Mouse (Mus musculus) liver, adult 2 months (tissue): ENCODE measurements around the gene Myo1d. TPM values are rescaled to one million over a fixed set of nuclear protein-coding genes. Genes with fewer than 3 reads are reported as not detected.

ENCODE experiments used
- DNase-seq: peaks from one replicate; pipeline ENCODE4 v3.0.0-alpha.2; 2011; ENCODE audit warnings: low read depth, low spot score; ENCODE audit errors: extremely low read depth
- H3K27ac ChIP-seq: fragments of 200-500 bp; replicated peaks from 2 replicates; pipeline ENCODE4 v1.5.1; 2012; ENCODE audit warnings: low read depth, mild to moderate bottlenecking, control low read depth, inconsistent platforms, low read length; ENCODE audit not compliant: insufficient read depth
- H3K27me3 ChIP-seq: fragments of 200-500 bp; 2 replicates; pipeline ENCODE4 v1.6.1; 2012; ENCODE audit warnings: mild to moderate bottlenecking, moderate library complexity, low read length, inconsistent platforms; ENCODE audit not compliant: control insufficient read depth, insufficient read depth
- H3K36me3 ChIP-seq: fragments of 200-500 bp; 2 replicates; pipeline ENCODE4 v1.6.1; 2012; ENCODE audit warnings: low read length, inconsistent platforms; ENCODE audit not compliant: control insufficient read depth, insufficient read depth
- H3K4me1 ChIP-seq: fragments of 200-500 bp; 2 replicates; pipeline ENCODE4 v1.6.1; 2011; ENCODE audit warnings: low read length; ENCODE audit not compliant: control insufficient read depth, insufficient read depth
- H3K4me3 ChIP-seq: fragments of 200-500 bp; 2 replicates; pipeline ENCODE4 v1.5.1; 2011; ENCODE audit warnings: low read depth, mild to moderate bottlenecking, control low read depth, low read length, moderate library complexity; ENCODE audit not compliant: insufficient read depth
- H3K79me2 ChIP-seq: fragments of 200-500 bp; 2 replicates; pipeline ENCODE4 v1.6.1; 2012; ENCODE audit warnings: inconsistent platforms, mild to moderate bottlenecking, low read length, moderate library complexity; ENCODE audit not compliant: control insufficient read depth, insufficient read depth
- H3K9ac ChIP-seq: fragments of 200-500 bp; 2 replicates; pipeline ENCODE4 v1.6.1; 2012; ENCODE audit warnings: low read depth, mild to moderate bottlenecking, control low read depth, inconsistent platforms, low read length
- CTCF ChIP-seq: fragments of 200-500 bp; IDR thresholded peaks from 2 replicates; pipeline ENCODE4 v1.5.1; 2011; ENCODE audit warnings: low read depth, low read length, control low read depth
- POLR2A ChIP-seq: fragments of 200-500 bp; IDR thresholded peaks from 2 replicates; pipeline ENCODE4 v1.6.1; 2011; ENCODE audit warnings: low read length, control low read depth; ENCODE audit not compliant: insufficient read depth; ENCODE audit errors: extremely low read depth
- WGBS: fragments of 180-500 bp; shearing (Covaris S2); methylation state at CpG from one replicate; pipeline ENCODE4 v1.1.7; 2018; 5-methylcytosine and 5-hydroxymethylcytosine counted together
- polyA plus RNA-seq: library from polyadenylated mRNA; depleted of rRNA; stranded (reverse); fragments of >200 nt; gene quantifications from 2 replicates; pipeline ENCODE4 v1.2.3, GENCODE M21; 2012
- total RNA-seq: library from RNA; depleted of rRNA; stranded (reverse); fragments of >200 nt; gene quantifications from 2 replicates; pipeline ENCODE4 v1.2.3, GENCODE M21; 2014

The Myo1d gene
- total and polyA plus RNA-seq, 2 experiments: 5.2 to 6.8 TPM

GRCm38 (mm10) chr11:80713705-80714104 is 66.1 kb downstream of the Myo1d start:
- TF ChIP-seq POLR2A: no peak
- no peak for TF ChIP-seq CTCF
- H3K27ac ChIP-seq: no peak overlapping the region

GRCm38 (mm10) chr11:80712201-80712600 is 67.6 kb downstream of the Myo1d start:
- Histone ChIP-seq H3K9ac (no peak overlapping the region), H3K4me1 (no peaks in the 10 kb centered on the region), H3K79me2 (no peaks in the 10 kb centered on the region), H3K4me3 (no peak overlapping the region), H3K36me3 (no peaks in the 10 kb centered on the region), H3K27ac (no peak overlapping the region), H3K27me3 (no peaks in the 10 kb centered on the region)
- no peak for TF ChIP-seq POLR2A
- no peak for TF ChIP-seq CTCF
- DNase-seq: no peak
- 74% methylated on average over 3 of the region's 3 CpGs for WGBS

More at GRCm38 (mm10) chr11:80713705-80714104, 66.1 kb downstream of the Myo1d start:
- Histone ChIP-seq H3K4me1 (no peaks in the 10 kb centered on the region), H3K36me3 (no peaks in the 10 kb centered on the region), H3K27me3 (no peaks in the 10 kb centered on the region), H3K9ac (no peak overlapping the region), H3K79me2 (no peaks in the 10 kb centered on the region), H3K4me3 (no peak overlapping the region)
- 37% methylated on average over 1 of the region's 1 CpGs for WGBS
- DNase-seq: no peak

- TF ChIP-seq CTCF (no peak), POLR2A (no peak)
- Histone ChIP-seq H3K27me3 (no peaks in the 10 kb centered on the region), H3K4me3 (no peak overlapping the region), H3K79me2 (no peaks in the 10 kb centered on the region), H3K36me3 (no peaks in the 10 kb centered on the region), H3K27ac (no peak overlapping the region), H3K9ac (no peak overlapping the region), H3K4me1 (no peaks in the 10 kb centered on the region)
- peak; percentile 19 for DNase-seq
- WGBS: 57% methylated on average over 6 of the region's 6 CpGs
These were observed 68.5 kb downstream of the Myo1d start for GRCm38 (mm10) chr11:80711336-80711735.

GRCm38 (mm10) chr11:80700611-80701010 is 79.2 kb downstream of the Myo1d start:
- no peaks in the 10 kb centered on the region for H3K79me2 ChIP-seq
- WGBS: 82% methylated on average over 4 of the region's 4 CpGs
- no peak for DNase-seq
- no peak overlapping the region for H3K9ac ChIP-seq
- TF ChIP-seq CTCF (no peak), POLR2A (no peak)
- no peaks in the 10 kb centered on the region for H3K27me3 ChIP-seq
- no peaks in the 10 kb centered on the region for H3K36me3 ChIP-seq
- H3K4me1 ChIP-seq: no peaks in the 10 kb centered on the region
- no peak overlapping the region for H3K27ac ChIP-seq
- no peak overlapping the region for H3K4me3 ChIP-seq

DNA sequence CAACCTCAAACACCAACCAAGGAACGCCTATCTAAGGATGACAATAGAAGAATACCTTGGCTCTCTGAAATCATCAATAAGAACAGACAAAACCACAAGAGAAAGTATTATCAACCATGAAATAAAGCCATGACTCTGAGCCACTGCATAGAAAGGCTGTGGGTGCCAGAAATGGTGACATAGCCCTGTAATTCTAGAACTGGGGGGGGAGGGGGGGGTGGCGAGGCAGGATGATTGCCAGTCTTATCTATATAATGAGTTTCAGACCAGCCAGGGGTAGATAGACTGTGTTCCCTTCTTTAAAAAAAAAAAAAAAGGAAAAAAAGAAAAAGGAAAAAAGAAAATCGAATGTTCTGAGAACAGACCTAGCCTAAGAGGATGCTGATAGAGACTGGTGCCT is 81.1 kb downstream of the Myo1d start:
- TF ChIP-seq POLR2A (no peak), CTCF (no peak)

GRCm38 (mm10) chr11:80696350-80696749 is 83.5 kb downstream of the Myo1d start:
- H3K36me3 ChIP-seq: no peaks in the 10 kb centered on the region
- peak; percentile 51 for DNase-seq

More for the DNA sequence above, 81.1 kb downstream of the Myo1d start:
- Histone ChIP-seq H3K4me3 (no peak overlapping the region), H3K36me3 (no peaks in the 10 kb centered on the region), H3K27me3 (no peaks in the 10 kb centered on the region), H3K27ac (no peak overlapping the region), H3K79me2 (no peaks in the 10 kb centered on the region), H3K4me1 (no peaks in the 10 kb centered on the region), H3K9ac (no peak overlapping the region)
- no peak for DNase-seq
- WGBS: 72% methylated on average over 3 of the region's 3 CpGs

More at GRCm38 (mm10) chr11:80696350-80696749, 83.5 kb downstream of the Myo1d start:
- TF ChIP-seq POLR2A: no peak
- TF ChIP-seq CTCF: peak; percentile 52
- Histone ChIP-seq H3K27ac (no peak overlapping the region), H3K4me1 (no peaks in the 10 kb centered on the region), H3K27me3 (no peaks in the 10 kb centered on the region), H3K79me2 (no peaks in the 10 kb centered on the region), H3K4me3 (no peak overlapping the region), H3K9ac (no peak overlapping the region)
- WGBS: 5% methylated on average over 4 of the region's 4 CpGs
